Mouse (Mus musculus) heart, postnatal 36 days (tissue): Measurements from ENCODE around the gene Rars2. TPM values are rescaled to one million over a fixed set of nuclear protein-coding genes. Genes with fewer than 3 reads are reported as not detected.
"Not testable (repeated sequence)": the region's sequence is repeated elsewhere in the genome, so short reads cannot be mapped to it uniquely, and the experiment has no call there.

Experiments used
- DNase-seq, 2 experiments: peaks; one replicate each; pipeline ENCODE4 v3.0.0; 2021 to 2022
- intact Hi-C: fragments of 180-260 bp; cut with DNase I; formaldehyde crosslinking; loops from one replicate; pipeline ENCODE4 v1.15.1; 2025
- total RNA-seq, 2 experiments: library from RNA; stranded (reverse); gene quantifications; 2 replicates each; pipeline ENCODE4 v1.2.3; 2021

Rars2 gene
- 10 to 100 TPM; 25.1 to 33.3 TPM for total RNA-seq

GRCm38 (mm10) chr4:34614630-34615094 is at the start of gene Rars2, which contains the start of gene Orc3:
Gene Rars2, plus strand, starts transcription at chr4:34614957.
Gene Orc3, minus strand, starts transcription at chr4:34614944.
- DNase-seq, result peak; percentile 92 to 93
- intact Hi-C loops, result loop anchor here (2.0 to 10.0 kb wide), 4 partner anchors 62 to 610 kb away; partner anchors contain the start of genes Akirin2, C9orf72, Slc35a1 and Zfp292

- intact Hi-C loops, result no loop called here
- no peak for DNase-seq
These were observed 48.5 kb upstream of the Rars2 start for GRCm38 (mm10) chr4:34566226-34566625.

- intact Hi-C loops, result no loop called here
- no peak for DNase-seq
These were observed 41.9 kb upstream of the Rars2 start for GRCm38 (mm10) chr4:34572876-34573275.

DNA sequence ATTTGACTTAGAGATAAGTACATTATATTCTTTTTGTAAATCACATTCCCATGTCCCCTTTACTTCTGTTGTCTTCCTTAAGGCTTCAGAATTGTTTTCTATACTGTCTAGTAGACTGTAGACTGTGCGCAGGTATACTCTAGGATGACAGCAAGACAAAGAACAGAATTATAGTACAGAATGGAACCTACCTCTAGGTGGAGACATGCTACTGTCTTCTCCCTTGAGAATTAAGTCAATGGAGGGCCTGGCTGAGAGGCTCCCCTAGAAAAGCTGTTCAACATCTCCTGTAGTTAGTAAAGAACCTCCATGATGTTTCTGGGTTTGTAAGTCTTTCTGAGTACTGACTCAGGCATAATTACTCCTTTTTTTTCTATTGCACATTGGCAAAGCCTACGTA is 37.7 kb upstream of the Rars2 start:
- no peak for DNase-seq
- intact Hi-C loops, result no loop called here

GRCm38 (mm10) chr4:34579215-34579614 is 35.5 kb upstream of the Rars2 start:
- intact Hi-C loops, result no loop called here
- DNase-seq, result no peak

DNA sequence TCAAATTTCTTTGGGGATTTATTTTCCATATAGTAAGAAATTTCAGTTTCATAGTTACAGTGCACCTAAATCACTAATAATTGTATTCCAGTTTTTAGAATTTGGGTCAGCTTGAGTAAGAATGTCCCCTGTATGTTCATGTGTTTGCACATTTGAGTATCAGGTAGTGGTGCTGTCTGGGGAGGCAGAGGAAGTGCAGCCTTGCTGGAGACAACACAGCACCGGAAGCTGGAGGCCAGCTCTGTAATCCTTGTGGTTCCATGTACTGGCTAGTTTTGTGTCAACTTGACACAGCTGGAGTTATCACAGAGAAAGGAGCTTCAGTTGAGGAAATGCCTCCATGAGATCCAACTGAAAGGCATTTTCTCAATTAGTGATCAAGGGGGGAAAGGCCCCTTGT is 33.3 kb upstream of the Rars2 start:
- DNase-seq, intact Hi-C loops: not testable (repeated sequence)

DNA sequence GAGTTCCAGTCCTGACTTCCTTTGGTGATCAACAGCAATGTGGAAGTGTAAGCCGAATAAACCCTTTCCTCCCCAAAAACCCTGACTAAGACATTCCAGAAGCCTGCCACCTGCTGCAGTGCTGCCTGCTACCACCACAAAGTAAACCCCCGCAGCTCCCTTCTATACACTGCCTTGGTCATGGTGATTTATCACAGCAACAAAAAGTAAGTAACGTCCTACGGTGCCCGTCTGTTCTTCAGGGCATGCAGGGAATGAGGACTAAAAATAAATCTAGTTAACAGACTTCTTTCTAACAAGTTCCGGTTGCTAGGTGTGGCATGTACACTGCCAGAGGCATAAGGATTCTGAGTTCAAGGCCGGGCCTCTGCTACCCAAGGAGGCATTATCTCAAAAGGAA is 32.8 kb upstream of the Rars2 start:
- no peak for DNase-seq
- intact Hi-C loops, result no loop called here

- no peak for DNase-seq
- intact Hi-C loops, result no loop called here
These were observed 32.3 kb upstream of the Rars2 start for GRCm38 (mm10) chr4:34582476-34582875.

DNA sequence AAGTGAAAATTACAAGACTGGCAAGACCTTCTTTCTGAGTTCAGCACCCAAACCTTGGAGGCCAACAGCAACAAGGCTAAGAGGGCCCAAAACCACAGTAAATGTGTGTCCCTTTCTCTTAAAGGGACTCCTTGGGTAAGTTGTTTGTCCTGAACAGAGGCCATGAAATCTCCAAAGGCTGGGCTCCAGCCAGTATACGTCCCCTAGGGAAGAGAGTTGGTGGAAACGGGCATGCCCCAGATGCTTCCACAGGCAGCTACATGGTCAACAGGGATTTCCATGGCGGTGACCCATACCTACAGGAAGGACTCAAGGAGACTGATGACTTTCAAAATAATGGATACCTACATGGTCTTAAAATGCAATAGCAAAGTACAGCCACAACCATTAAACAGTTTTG is 31.3 kb upstream of the Rars2 start:
- no peak for DNase-seq
- intact Hi-C loops, result no loop called here

DNA sequence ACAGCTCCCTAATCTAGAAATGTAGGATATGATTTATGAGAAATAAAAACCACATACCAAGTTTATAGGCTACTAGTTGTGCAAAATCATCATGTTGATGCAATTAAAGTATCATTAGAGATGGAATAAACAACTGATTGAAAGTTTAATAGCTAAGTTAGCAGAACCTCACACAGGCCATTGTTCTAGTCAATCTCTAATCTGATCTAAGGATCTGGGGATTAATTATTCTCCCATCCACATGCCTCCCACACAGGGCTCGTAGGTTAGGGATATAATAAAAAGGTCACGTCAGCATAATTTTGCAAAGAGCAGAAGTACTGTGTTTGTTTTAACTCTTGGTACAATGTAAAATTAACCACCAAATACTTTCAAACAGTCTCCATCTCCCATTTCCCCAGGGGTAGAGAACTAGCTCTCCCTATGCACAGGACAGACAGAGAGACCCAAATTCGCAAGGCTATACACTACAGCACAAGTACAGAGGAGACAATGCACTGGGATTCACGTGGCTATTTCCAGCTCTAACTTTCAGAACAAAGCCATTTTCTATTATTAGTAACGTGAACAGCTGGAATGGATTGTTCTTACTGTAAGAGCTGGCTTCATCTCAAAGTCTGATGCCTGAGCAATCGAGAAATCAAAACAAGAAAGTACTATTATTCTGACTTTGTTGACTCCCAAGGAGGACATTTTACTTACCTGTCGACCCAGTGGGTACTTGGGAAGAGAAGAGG is 29.7 kb upstream of the Rars2 start:
- intact Hi-C loops, result no loop called here
- DNase-seq, result no peak

GRCm38 (mm10) chr4:34603123-34603522 is 11.6 kb upstream of the Rars2 start:
- no peak for DNase-seq
- intact Hi-C loops, result no loop called here

DNA sequence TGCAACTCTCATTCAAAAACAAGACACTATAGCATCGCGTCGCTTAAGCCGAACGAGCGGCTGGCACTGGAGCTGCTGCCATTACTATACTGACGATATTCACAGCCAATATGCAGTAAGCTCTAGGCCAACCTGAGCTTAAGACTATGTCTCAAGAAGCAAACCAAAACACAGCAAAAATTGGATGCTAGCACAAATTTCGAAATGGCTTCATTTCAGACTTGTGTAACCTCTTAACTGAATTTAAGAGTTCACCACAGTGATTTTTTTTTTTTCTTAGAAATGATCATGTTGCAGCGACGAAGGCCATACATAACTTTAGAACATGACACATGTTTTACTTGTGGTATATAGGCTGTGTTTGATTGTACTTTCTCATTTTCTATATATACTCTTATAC is 8.1 kb upstream of the Rars2 start:
- intact Hi-C loops, result no loop called here
- DNase-seq, result no peak

- no peak for DNase-seq
- intact Hi-C loops, result loop anchor here (2.0 to 10.0 kb wide), 4 partner anchors 61 to 611 kb away; partner anchors contain the start of genes Akirin2, C9orf72, Slc35a1 and Zfp292
These were observed 1.1 kb upstream of the Rars2 start for GRCm38 (mm10) chr4:34613571-34614145.

- DNase-seq, result no peak
- intact Hi-C loops, result loop anchor here (2.0 to 10.0 kb wide), 3 partner anchors 71 to 609 kb away; partner anchors contain the start of genes C9orf72, Slc35a1 and Zfp292
These were observed 546 bp downstream of the Rars2 start for GRCm38 (mm10) chr4:34615303-34615702.

GRCm38 (mm10) chr4:34616146-34616545 is 1.4 kb downstream of the Rars2 start:
- DNase-seq, result no peak
- intact Hi-C loops, result loop anchor here (10.0 kb wide), 2 partner anchors 269 to 609 kb away; partner anchors contain the start of genes C9orf72 and Zfp292

DNA sequence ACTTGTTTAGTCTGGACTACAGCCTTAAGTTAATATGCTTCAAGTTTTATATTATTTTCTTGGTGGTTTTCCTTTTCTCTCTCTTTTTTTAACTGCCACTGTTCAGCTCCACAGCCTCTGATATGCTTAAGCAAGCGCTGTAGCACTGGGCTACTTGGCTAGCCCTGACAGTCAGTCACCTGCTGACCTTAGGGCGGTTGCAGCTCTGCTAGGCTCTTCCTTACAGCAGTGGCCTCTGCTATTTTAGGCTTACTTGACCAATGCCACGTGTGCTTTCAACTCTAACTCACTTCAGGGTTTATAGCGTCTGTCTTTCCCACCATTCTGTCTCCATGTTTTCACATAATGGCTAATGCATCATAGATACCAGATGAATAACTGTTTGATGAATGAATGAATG is 10.8 kb downstream of the Rars2 start:
- no peak for DNase-seq
- intact Hi-C loops, result no loop called here

DNA sequence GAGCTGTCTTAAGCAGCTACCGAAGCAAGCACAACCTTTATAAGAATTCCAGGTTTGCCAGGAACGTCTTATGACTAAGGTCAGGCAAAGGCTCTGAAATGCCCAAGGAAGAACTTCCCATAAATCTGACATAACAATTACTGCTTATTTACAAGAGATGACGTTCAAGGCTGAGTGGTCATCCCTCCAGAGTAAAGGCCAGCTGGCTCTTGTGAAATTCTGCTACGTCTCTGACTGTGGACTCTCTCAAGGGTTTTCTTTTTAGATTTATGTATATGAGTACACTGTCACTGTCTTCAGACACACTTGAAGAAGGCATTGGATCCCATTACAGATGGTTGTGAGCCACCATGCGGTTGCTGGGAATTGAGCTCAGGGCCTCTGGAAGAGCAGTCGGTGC is 11.6 kb downstream of the Rars2 start:
- intact Hi-C loops, result no loop called here
- no peak for DNase-seq

DNA sequence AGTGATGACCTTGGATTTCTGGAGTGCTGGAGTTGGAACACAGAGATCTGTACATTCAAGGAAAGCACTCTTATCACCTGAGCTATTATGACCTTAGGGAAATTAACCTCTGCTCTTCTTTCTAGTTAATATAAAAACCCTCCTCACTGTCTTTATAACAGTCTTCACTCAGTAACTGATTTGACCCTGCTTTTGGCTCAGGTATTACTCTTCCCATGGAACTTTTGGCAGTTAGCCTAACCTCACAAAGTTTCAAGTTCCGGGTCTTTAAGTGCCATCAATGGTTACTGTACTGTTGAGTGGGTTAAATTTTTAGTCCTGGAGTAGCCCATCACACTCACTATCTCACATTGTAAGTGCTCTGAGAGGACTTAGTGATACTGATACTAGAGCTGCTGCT is 15.2 kb downstream of the Rars2 start:
- DNase-seq, result no peak
- intact Hi-C loops, result no loop called here

DNA sequence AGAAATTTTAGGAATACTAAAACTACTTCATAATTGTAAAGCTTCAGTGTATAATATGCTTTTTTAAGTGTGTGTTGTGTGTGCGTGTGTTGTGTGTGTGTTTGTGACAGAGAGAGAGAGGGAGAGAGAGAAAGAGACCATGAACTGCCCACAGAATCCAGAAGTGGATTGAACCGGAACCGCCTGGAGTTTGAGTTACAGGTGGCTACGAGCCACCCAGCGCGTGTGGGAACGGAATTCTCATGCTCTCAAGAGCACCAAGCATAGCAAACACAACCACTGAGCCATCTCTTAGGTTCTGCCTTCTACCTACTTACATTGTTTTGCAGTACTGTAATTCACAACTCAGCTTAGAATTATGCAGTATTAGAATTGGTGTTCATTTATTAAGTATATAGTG is 19.4 kb downstream of the Rars2 start:
- no peak for DNase-seq
- intact Hi-C loops, result no loop called here

DNA sequence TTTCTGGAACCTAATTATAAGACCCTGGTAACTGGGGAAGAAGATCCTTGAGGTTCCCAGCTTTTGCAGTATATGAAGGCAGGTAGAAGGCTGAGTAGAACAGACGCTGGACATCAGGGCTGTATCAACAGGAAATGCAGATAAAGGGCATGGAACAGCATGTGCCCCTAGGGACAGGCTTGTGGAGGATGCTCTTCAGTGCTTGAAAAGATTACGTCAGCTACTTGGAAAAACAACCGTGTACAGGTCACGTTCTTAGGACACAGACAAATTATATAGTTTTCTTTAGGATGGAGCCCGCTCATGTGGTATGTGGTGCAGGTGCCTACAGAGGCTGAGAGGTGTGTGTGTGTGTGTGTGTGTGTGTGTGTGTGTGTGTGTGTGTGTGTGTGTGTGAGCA is 21.3 kb downstream of the Rars2 start:
- DNase-seq, result no peak
- intact Hi-C loops, result no loop called here

GRCm38 (mm10) chr4:34637386-34637785 is 22.6 kb downstream of the Rars2 start:
- DNase-seq, result no peak
- intact Hi-C loops, result no loop called here

DNA sequence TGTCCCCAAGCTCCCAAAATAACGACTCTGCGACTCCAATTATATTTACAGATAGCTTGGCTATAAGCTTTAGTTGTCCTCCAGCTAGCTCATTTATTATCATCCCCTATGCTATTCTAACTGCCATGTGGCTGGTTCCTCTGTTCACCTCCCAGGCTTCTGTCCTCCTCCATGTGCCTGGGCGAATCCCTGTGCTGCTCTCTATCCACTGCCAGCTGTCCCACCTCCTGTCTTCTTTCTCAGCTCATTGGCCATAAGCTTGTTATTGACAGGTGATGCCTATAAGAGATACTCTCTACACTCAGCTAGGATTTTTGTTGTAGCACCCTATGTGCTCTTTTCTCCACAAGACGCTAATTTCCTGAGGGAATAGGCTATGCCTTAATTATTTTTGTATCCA is 23.1 kb downstream of the Rars2 start:
- no peak for DNase-seq
- intact Hi-C loops, result no loop called here
